Comparison of ENCODE assay signal across 22 mouse cellular contexts in genomic region chr5:74716165-74716564, GRCm38 (mm10). TPM values are rescaled to one million over a fixed set of nuclear protein-coding genes. Genes with fewer than 3 reads are reported as not detected.
DNase-seq lines count a peak whose midpoint lies in the region; ATAC-seq and TF ChIP-seq lines count a peak whose summit lies in the region.
"Had no signal": no experiment of that assay in that cellular context is flagged by ENCODE, and none has a peak within 500 bp of the region (broad histone marks: within the 10 kb centered on the region; RNA-seq: fewer than 3 reads in every experiment).

No protein-coding gene starts in this region.

- no peak overlapping the region for H3K4me3 ChIP-seq in forebrain, embryonic 12.5 days (replicated peaks)
- H3K4me3 ChIP-seq in forebrain, embryonic 10.5 days: no peak overlapping the region
- H3K4me3 ChIP-seq in heart, embryonic 12.5 days: no peak overlapping the region
- H3K4me3 ChIP-seq in CH12.LX (replicated peaks in 1 of 3; ENCODE audit: low read depth in 2 of 3, low read length in 2 of 3, poor library complexity in 1 of 3): no peak overlapping the region
- H3K4me3 ChIP-seq in brown adipose tissue, adult 24 weeks (ENCODE audit: insufficient read depth, low read depth, low read length): no peak overlapping the region
- H3K4me3 ChIP-seq: hindbrain, embryonic 12.5 days; limb, embryonic 13.5 days; liver, embryonic 13.5 days; midbrain, embryonic 13.5 days; stomach, embryonic 15.5 days had no signal

- H3K36me3 ChIP-seq in forebrain, embryonic 12.5 days (replicated peaks): no peaks in the 10 kb centered on the region
- H3K36me3 ChIP-seq in forebrain, embryonic 10.5 days (replicated peaks): no peaks in the 10 kb centered on the region
- H3K36me3 ChIP-seq in heart, embryonic 12.5 days: no peaks in the 10 kb centered on the region
- H3K36me3 ChIP-seq in CH12.LX (replicated peaks in 1 of 2; ENCODE audit: control insufficient read depth in 1 of 2, insufficient read depth in 1 of 2, low read length in 1 of 2): no peaks in the 10 kb centered on the region
- H3K36me3 ChIP-seq: hindbrain, embryonic 12.5 days; limb, embryonic 13.5 days; liver, embryonic 13.5 days; midbrain, embryonic 13.5 days; stomach, embryonic 15.5 days had no signal

- no peak overlapping the region for H3K4me2 ChIP-seq in forebrain, embryonic 12.5 days
- no peak overlapping the region for H3K4me2 ChIP-seq in heart, embryonic 12.5 days
- H3K4me2 ChIP-seq in CH12.LX (ENCODE audit: insufficient read depth, low read depth, poor library complexity, severe bottlenecking): 0 out of 2 replicates have a peak overlapping the region, but pooled peaks have one; percentile 15
- H3K4me2 ChIP-seq: hindbrain, embryonic 12.5 days; limb, embryonic 13.5 days; liver, embryonic 13.5 days; midbrain, embryonic 13.5 days; stomach, embryonic 15.5 days had no signal

- TF ChIP-seq RAD21 in CH12.LX (IDR thresholded peaks at IDR 0.05; ENCODE audit: low read depth, low read length): no peak

- H3K79me2 ChIP-seq in CH12.LX (replicated peaks; ENCODE audit: control insufficient read depth, extremely low read depth, insufficient read depth, poor library complexity, severe bottlenecking): no peaks in the 10 kb centered on the region

- dilution Hi-C loops in CH12.LX (cut with MboI; ENCODE audit: extremely low pct_ligation_motif_present, extremely low pct_unique_long_range_greater_than_20kb, low sequenced_read_pairs): no loop called here

- TF ChIP-seq CTCF in CH12.LX (conservative IDR thresholded peaks at IDR 0.05 in 1 of 2, IDR thresholded peaks at IDR 0.05 in 1 of 2; ENCODE audit: low read depth in 2 of 2, low read length in 2 of 2): no peak

- DNase-seq in forebrain, embryonic 10.5 days (ENCODE audit: extremely low spot score, low spot score): no peak
- DNase-seq in heart, adult 8-10 months (ENCODE audit: low spot score): peak; percentile 67
- no peak for DNase-seq in CH12.LX (ENCODE audit: extremely low read depth)
- no peak for DNase-seq in lung, postnatal 25 days (ENCODE audit: low spot score)
- no peak for DNase-seq in urinary bladder, postnatal 14 days (ENCODE audit: low spot score)
- DNase-seq: adrenal gland, adult 2 months; cerebellum, adult 18-20 months; cerebellum, postnatal 25 days; kidney, adult 18-20 months; kidney, postnatal 4 days; liver, embryonic 13.5 days; lung, adult 2 months; lung, postnatal 14 days had no signal

- TF ChIP-seq POLR2A in CH12.LX (IDR thresholded peaks at IDR 0.05; ENCODE audit: low read depth, low read length): no peak

- H3K9me3 ChIP-seq in forebrain, embryonic 12.5 days: no peaks in the 10 kb centered on the region
- no peaks in the 10 kb centered on the region for H3K9me3 ChIP-seq in forebrain, embryonic 10.5 days
- H3K9me3 ChIP-seq in heart, embryonic 12.5 days (replicated peaks): no peaks in the 10 kb centered on the region
- H3K9me3 ChIP-seq in CH12.LX (replicated peaks; ENCODE audit: low read length): no peaks in the 10 kb centered on the region
- H3K9me3 ChIP-seq: hindbrain, embryonic 12.5 days; limb, embryonic 13.5 days; liver, embryonic 13.5 days; midbrain, embryonic 13.5 days; stomach, embryonic 15.5 days had no signal

- peaks cover 14% of the 10 kb centered on the region for H3K4me1 ChIP-seq in forebrain, embryonic 12.5 days
- peaks cover 10% of the 10 kb centered on the region for H3K4me1 ChIP-seq in forebrain, embryonic 10.5 days
- H3K4me1 ChIP-seq in heart, embryonic 12.5 days (replicated peaks): peaks cover 8% of the 10 kb centered on the region; the same call in 1 of the 2 replicates
- peaks cover 2 to 13% of the 10 kb centered on the region in 2 experiments; a peak in 2 of 4 replicates for H3K4me1 ChIP-seq in CH12.LX (ENCODE audit: control insufficient read depth in 1 of 2, insufficient read depth in 2 of 2)
- peaks cover 22% of the 10 kb centered on the region for H3K4me1 ChIP-seq in brown adipose tissue, adult 24 weeks (ENCODE audit: control insufficient read depth, insufficient read depth, insufficient read length, low read length)
- H3K4me1 ChIP-seq: liver, embryonic 13.5 days; stomach, embryonic 15.5 days had no signal

- no peak overlapping the region for H3K27ac ChIP-seq in forebrain, embryonic 12.5 days
- H3K27ac ChIP-seq in forebrain, embryonic 10.5 days: no peak overlapping the region
- H3K27ac ChIP-seq in heart, embryonic 12.5 days (ENCODE audit: poor library complexity, severe bottlenecking): no peak overlapping the region
- no peak overlapping the region for H3K27ac ChIP-seq in CH12.LX (ENCODE audit: insufficient read depth, low read depth)
- H3K27ac ChIP-seq in brown adipose tissue, adult 24 weeks (replicated peaks; ENCODE audit: low read depth, low read length): peak overlapping the region; percentile 62
- H3K27ac ChIP-seq: hindbrain, embryonic 12.5 days; limb, embryonic 13.5 days; liver, embryonic 13.5 days; midbrain, embryonic 13.5 days; stomach, embryonic 15.5 days had no signal

- H3K27me3 ChIP-seq in forebrain, embryonic 12.5 days: no peaks in the 10 kb centered on the region
- H3K27me3 ChIP-seq in forebrain, embryonic 10.5 days (ENCODE audit: poor library complexity, severe bottlenecking): no peaks in the 10 kb centered on the region
- H3K27me3 ChIP-seq in heart, embryonic 12.5 days (replicated peaks): 0 out of 2 replicates have a peak, but pooled peaks cover 15% of the 10 kb centered on the region
- H3K27me3 ChIP-seq in CH12.LX (replicated peaks): no peaks in the 10 kb centered on the region
- H3K27me3 ChIP-seq: hindbrain, embryonic 12.5 days; limb, embryonic 13.5 days; liver, embryonic 13.5 days; midbrain, embryonic 13.5 days; Patski; stomach, embryonic 15.5 days had no signal

- TF ChIP-seq EP300 in CH12.LX (IDR thresholded peaks at IDR 0.05; ENCODE audit: low read length): no peak

- in situ Hi-C loops in CH12.LX (cut with MboI; ENCODE audit: low pct_ligation_motif_present, low pct_unique_long_range_greater_than_20kb, low sequenced_read_pairs): no loop called here

- 0 out of 2 replicates have a peak, but pooled peaks have one; percentile 23 for ATAC-seq in forebrain, embryonic 12.5 days (ENCODE audit: low FRiP score)
- ATAC-seq in heart, embryonic 12.5 days (ENCODE audit: insufficient number of reproducible peaks, low FRiP score): no peak
- ATAC-seq: midbrain, embryonic 13.5 days; Patski had no signal

- no peak overlapping the region for H3K9ac ChIP-seq in forebrain, embryonic 12.5 days
- H3K9ac ChIP-seq in heart, embryonic 12.5 days: no peak overlapping the region
- H3K9ac ChIP-seq in CH12.LX (ENCODE audit: insufficient read depth, low read depth): no peak overlapping the region
- H3K9ac ChIP-seq: hindbrain, embryonic 12.5 days; limb, embryonic 13.5 days; liver, embryonic 13.5 days; midbrain, embryonic 13.5 days; stomach, embryonic 15.5 days had no signal

- WGBS in forebrain, embryonic 12.5 days: 8% methylated on average over 7 of the region's 7 CpGs
- WGBS in forebrain, embryonic 10.5 days: 10% methylated on average over 7 of the region's 7 CpGs
- 24% methylated on average over 7 of the region's 7 CpGs for WGBS in heart, embryonic 12.5 days

TF ChIP-seq in CH12.LX, 34 proteins besides CTCF, POLR2A, EP300 and RAD21:
- no peak for TF ChIP-seq MAZ (IDR thresholded peaks at IDR 0.05; ENCODE audit: low read depth, low read length)

RNA-seq across cellular contexts. Expression of gene Lnx1, which starts 13.5 kb away (rescaled TPM):
- 0.80 and 0.83 TPM in 2 replicates for polyA plus RNA-seq in forebrain, embryonic 12.5 days (2016; fragmentation: Nextera tagmentation; extraction: Ambion mirVana)
- 0.50 and 0.92 TPM in 2 replicates for polyA plus RNA-seq in forebrain, embryonic 10.5 days (2016; fragmentation: Nextera tagmentation; extraction: Ambion mirVana)
- 10 to 100 TPM; 11.3 to 17.8 (median 13.3) TPM for total RNA-seq in heart, adult 8-10 months (2022)
- 0.92 and 1.0 TPM in 2 replicates for polyA plus RNA-seq in heart, embryonic 12.5 days (2016; fragmentation: Nextera tagmentation; extraction: Ambion mirVana)
- 0.08 and 0.13 TPM in 2 replicates for total RNA-seq in CH12.LX (2012; rRNA removed)
- total RNA-seq in CH12.LX (2014; rRNA removed): 0.16 TPM in 2 replicates
- polyA plus RNA-seq in CH12.LX (2012; ENCODE audit: insufficient read length, low read depth): 0.26 and 0.35 TPM in 2 replicates
- polyA plus RNA-seq in brown adipose tissue, adult 24 weeks (2012; ENCODE audit: insufficient read depth, insufficient read length, missing spikeins): 1.7 and 3.1 TPM in 2 replicates
- total RNA-seq: megakaryocyte, adult 5-6 weeks had no signal
